Mouse (Mus musculus): Measurements from ENCODE around the gene 0610010F05Rik. TPM values are rescaled to one million over a fixed set of nuclear protein-coding genes. Genes with fewer than 3 reads are reported as not detected.
"Not testable (repeated sequence)": the region's sequence is repeated elsewhere in the genome, so short reads cannot be mapped to it uniquely, and the experiment has no call there.

The 0610010F05Rik gene
- polyA plus RNA-seq, 1 experiment from 2014 or later, result 23.7 TPM

- Histone ChIP-seq H3K36me3 (ENCODE audit: insufficient read depth, low read length) (no peaks in the 10 kb centered on the region), H3K4me1 (replicated peaks; ENCODE audit: insufficient read depth, low read length) (no peaks in the 10 kb centered on the region), H3K4me2 (ENCODE audit: low read length) (no peak overlapping the region), H3K27ac (no peak overlapping the region), H3K9me3 (replicated peaks; ENCODE audit: low read length) (no peaks in the 10 kb centered on the region), H3K4me3 (replicated peaks; ENCODE audit: low read depth, low read length) (no peak overlapping the region), H3K27me3 (ENCODE audit: insufficient read depth, low read length) (no peaks in the 10 kb centered on the region), H3K9ac (ENCODE audit: low read depth, low read length) (no peak overlapping the region)
- ATAC-seq (replicated peaks; ENCODE audit: low FRiP score, low read depth), result no peak
- DNase-seq (ENCODE audit: low spot score), result no peak
- WGBS, result 87% methylated on average over 5 of the region's 5 CpGs
- TF ChIP-seq CTCF (IDR thresholded peaks at IDR 0.05; ENCODE audit: low read depth), result no peak
Measured at GRCm38 (mm10) chr11:23614546-23614945, 18.9 kb downstream of the 0610010F05Rik start.

GRCm38 (mm10) chr11:23607291-23607690, 26.1 kb downstream of the 0610010F05Rik start:
- H3K27me3 ChIP-seq (ENCODE audit: insufficient read depth, low read length); H3K9ac ChIP-seq (ENCODE audit: low read depth, low read length); H3K4me1 ChIP-seq (replicated peaks; ENCODE audit: insufficient read depth, low read length); ATAC-seq (replicated peaks; ENCODE audit: low FRiP score, low read depth); H3K4me3 ChIP-seq (replicated peaks; ENCODE audit: low read depth, low read length); H3K4me2 ChIP-seq (ENCODE audit: low read length); DNase-seq (ENCODE audit: low spot score); H3K9me3 ChIP-seq (replicated peaks; ENCODE audit: low read length); H3K36me3 ChIP-seq (ENCODE audit: insufficient read depth, low read length); H3K27ac ChIP-seq: not testable (repeated sequence)
- 82% methylated on average over 6 of the region's 6 CpGs for WGBS

DNA sequence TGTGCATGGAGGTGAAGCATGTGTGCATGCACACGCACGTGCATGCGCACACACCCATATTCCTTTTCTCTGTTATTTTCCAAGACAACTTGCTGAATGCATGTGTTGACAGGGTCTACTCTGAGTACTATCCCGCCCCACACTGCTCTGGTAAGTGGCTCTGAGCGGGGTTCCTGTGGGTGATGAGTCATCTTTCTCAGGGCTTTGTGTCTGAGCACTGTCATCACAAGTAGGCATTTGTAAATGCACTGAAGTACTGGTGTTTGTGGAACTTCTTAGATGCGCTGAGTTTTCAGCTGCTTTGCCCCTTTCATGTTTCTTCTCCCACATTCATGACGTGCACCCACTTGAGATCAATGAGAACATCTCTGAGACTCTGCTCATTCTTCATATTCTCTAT, 63.3 kb downstream of the 0610010F05Rik start:
- no peak overlapping the region for H3K4me2 ChIP-seq (ENCODE audit: low read length)
- H3K9me3 ChIP-seq (replicated peaks; ENCODE audit: low read length), result no peaks in the 10 kb centered on the region
- DNase-seq (ENCODE audit: low spot score), result no peak
- no peak overlapping the region for H3K27ac ChIP-seq
- 93% methylated on average over 7 of the region's 7 CpGs for WGBS
- no peak for TF ChIP-seq CTCF (IDR thresholded peaks at IDR 0.05; ENCODE audit: low read depth)
- no peak for ATAC-seq (replicated peaks; ENCODE audit: low FRiP score, low read depth)
- H3K9ac ChIP-seq (ENCODE audit: low read depth, low read length), result no peak overlapping the region
- no peak overlapping the region for H3K4me3 ChIP-seq (replicated peaks; ENCODE audit: low read depth, low read length)
- peaks cover 10% of the 10 kb centered on the region for H3K36me3 ChIP-seq (ENCODE audit: insufficient read depth, low read length)
- no peaks in the 10 kb centered on the region for H3K27me3 ChIP-seq (ENCODE audit: insufficient read depth, low read length)
- H3K4me1 ChIP-seq (replicated peaks; ENCODE audit: insufficient read depth, low read length), result no peaks in the 10 kb centered on the region

GRCm38 (mm10) chr11:23565761-23566160, 67.7 kb downstream of the 0610010F05Rik start:
- no peaks in the 10 kb centered on the region for H3K9me3 ChIP-seq (replicated peaks; ENCODE audit: low read length)
- DNase-seq (ENCODE audit: low spot score) (peak; percentile 80), ATAC-seq (replicated peaks; ENCODE audit: low FRiP score, low read depth) (peak; percentile 66)
- TF ChIP-seq CTCF (IDR thresholded peaks at IDR 0.05; ENCODE audit: low read depth), result peak; percentile 87
- no peak overlapping the region for H3K4me2 ChIP-seq (ENCODE audit: low read length)
- H3K36me3 ChIP-seq (ENCODE audit: insufficient read depth, low read length), result no peaks in the 10 kb centered on the region; the same call in 1 of the 2 replicates
- H3K27me3 ChIP-seq (ENCODE audit: insufficient read depth, low read length), result no peaks in the 10 kb centered on the region
- no peaks in the 10 kb centered on the region for H3K4me1 ChIP-seq (replicated peaks; ENCODE audit: insufficient read depth, low read length)
- 62% methylated on average over 6 of the region's 6 CpGs for WGBS
- H3K4me3 ChIP-seq (replicated peaks; ENCODE audit: low read depth, low read length), result no peak overlapping the region
- H3K27ac ChIP-seq, result no peak overlapping the region
- no peak overlapping the region for H3K9ac ChIP-seq (ENCODE audit: low read depth, low read length)

DNA sequence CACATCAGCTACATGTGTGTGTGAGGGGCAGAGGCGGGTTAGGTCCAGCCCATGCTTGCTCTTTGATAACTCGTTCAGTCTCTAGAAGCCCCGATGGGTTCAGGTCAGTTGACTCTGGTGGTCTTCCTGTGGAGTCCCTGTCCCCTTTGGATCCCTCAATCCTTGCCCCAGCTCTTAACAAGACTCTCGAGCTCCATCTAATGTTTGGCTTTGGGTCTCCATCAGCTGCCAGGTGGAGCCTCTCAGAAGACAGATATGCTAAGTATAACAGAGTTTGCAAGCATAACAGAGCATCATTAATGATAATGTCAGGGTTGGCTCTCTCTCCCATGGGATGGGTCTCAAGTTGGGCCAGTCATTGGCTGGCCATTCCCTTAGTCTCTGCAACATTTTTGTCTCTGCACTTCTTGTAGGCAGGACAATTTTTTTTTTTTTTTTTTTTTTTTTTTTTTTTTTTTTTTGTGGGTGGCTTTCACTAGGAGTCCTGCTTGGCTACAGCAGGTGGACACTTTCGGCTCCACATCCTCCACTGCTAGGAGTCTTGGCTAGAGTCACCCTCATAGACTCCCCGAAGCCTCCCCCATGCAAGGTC, 76.3 kb downstream of the 0610010F05Rik start:
- no peaks in the 10 kb centered on the region for H3K4me1 ChIP-seq (replicated peaks; ENCODE audit: insufficient read depth, low read length)
- no peaks in the 10 kb centered on the region for H3K9me3 ChIP-seq (replicated peaks; ENCODE audit: low read length)
- no peak overlapping the region for H3K4me2 ChIP-seq (ENCODE audit: low read length)
- no peak overlapping the region for H3K9ac ChIP-seq (ENCODE audit: low read depth, low read length)
- no peaks in the 10 kb centered on the region for H3K36me3 ChIP-seq (ENCODE audit: insufficient read depth, low read length)
- no peaks in the 10 kb centered on the region for H3K27me3 ChIP-seq (ENCODE audit: insufficient read depth, low read length)
- WGBS, result 68% methylated on average over 6 of the region's 6 CpGs
- ATAC-seq (replicated peaks; ENCODE audit: low FRiP score, low read depth), result no peak
- no peak overlapping the region for H3K4me3 ChIP-seq (replicated peaks; ENCODE audit: low read depth, low read length)
- H3K27ac ChIP-seq, result no peak overlapping the region
- peak; percentile 10; the same call in 1 of the 2 replicates for TF ChIP-seq CTCF (IDR thresholded peaks at IDR 0.05; ENCODE audit: low read depth)
- DNase-seq (ENCODE audit: low spot score), result no peak

- Histone ChIP-seq H3K9me3 (replicated peaks; ENCODE audit: low read length) (no peaks in the 10 kb centered on the region), H3K4me1 (replicated peaks; ENCODE audit: insufficient read depth, low read length) (no peaks in the 10 kb centered on the region), H3K9ac (ENCODE audit: low read depth, low read length) (no peak overlapping the region), H3K36me3 (ENCODE audit: insufficient read depth, low read length) (no peaks in the 10 kb centered on the region), H3K27ac (no peak overlapping the region), H3K27me3 (ENCODE audit: insufficient read depth, low read length) (no peaks in the 10 kb centered on the region), H3K4me3 (replicated peaks; ENCODE audit: low read depth, low read length) (no peak overlapping the region), H3K4me2 (ENCODE audit: low read length) (no peak overlapping the region)
- WGBS, result 88% methylated on average over 2 of the region's 2 CpGs
- DNase-seq (ENCODE audit: low spot score) (no peak), ATAC-seq (replicated peaks; ENCODE audit: low FRiP score, low read depth) (no peak)
- TF ChIP-seq CTCF (IDR thresholded peaks at IDR 0.05; ENCODE audit: low read depth), result no peak
Measured at GRCm38 (mm10) chr11:23537446-23537845, 96.0 kb downstream of the 0610010F05Rik start.

Data from kidney, postnatal 0 days (tissue).